Mouse (Mus musculus) neutrophil, adult 65 days (primary cell): ENCODE measurements around the gene Gm4450. TPM values are rescaled to one million over a fixed set of nuclear protein-coding genes. Genes with fewer than 3 reads are reported as not detected.

Source experiments
- total RNA-seq: library from RNA; stranded (reverse); gene quantifications from 2 replicates; pipeline ENCODE4 v1.2.4, GENCODE M21; 2023

Gene Gm4450
- total RNA-seq = not detected in 2 replicates

GRCm38 (mm10) chr3:98457026-98457425 is at the start of gene Gm4450:
Gene Gm4450 (minus strand): TSS chr3:98457126.

Other genes with a start within 250 kb of the Gm4450 start
- not detected in 2 replicates for gene Reg4, start 235.0 kb downstream of the Gm4450 start, total RNA-seq
- not detected in 2 replicates for gene Hmgcs2, start 176.7 kb downstream of the Gm4450 start, total RNA-seq
- 11.7 and 12.4 TPM in 2 replicates for gene Phgdh, start 117.1 kb downstream of the Gm4450 start, total RNA-seq
- 0.25 TPM in 1 of 2 replicates, not detected in the other for gene Zfp697, start 74.7 kb downstream of the Gm4450 start, total RNA-seq
- not detected in 2 replicates for gene Hsd3b4, start 53.4 kb upstream of the Gm4450 start, total RNA-seq
- gene Gm10681, start 131.7 kb upstream of the Gm4450 start, total RNA-seq = not detected in 2 replicates
- gene Hsd3b5, start 173.1 kb upstream of the Gm4450 start, total RNA-seq = not detected in 2 replicates